Mouse (Mus musculus) lung, embryonic 16.5 days (tissue): Measurements from ENCODE around the gene Mrpl52. TPM values are rescaled to one million over a fixed set of nuclear protein-coding genes. Genes with fewer than 3 reads are reported as not detected.

Experiments used
- ATAC-seq: fragments of 200-750 bp; cut with Nextera tagmentation; 2 replicates; pipeline ENCODE4 v1.8.0; 2017; ENCODE audit warnings: low read depth, mild to moderate bottlenecking, moderate library complexity
- H3K27ac ChIP-seq: fragments of 300-500 bp; sonication (generic); 2 replicates; pipeline ENCODE4 v1.5.1; 2014; ENCODE audit warnings: mild to moderate bottlenecking, control low read depth, low read length
- H3K27me3 ChIP-seq: fragments of 300-500 bp; sonication (generic); 2 replicates; pipeline ENCODE4 v1.6.1; 2014; ENCODE audit warnings: low read depth, low read length, mixed read lengths; ENCODE audit not compliant: control insufficient read depth, insufficient read depth
- H3K36me3 ChIP-seq: fragments of 300-500 bp; sonication (generic); 2 replicates; pipeline ENCODE4 v1.6.1; 2014; ENCODE audit warnings: low read length; ENCODE audit not compliant: control insufficient read depth, insufficient read depth
- H3K4me1 ChIP-seq: fragments of 300-500 bp; sonication (generic); replicated peaks from 2 replicates; pipeline ENCODE4 v1.6.1; 2014; ENCODE audit warnings: low read length, mixed read lengths; ENCODE audit not compliant: control insufficient read depth, insufficient read depth
- H3K4me2 ChIP-seq: fragments of 300-500 bp; sonication (generic); 2 replicates; pipeline ENCODE4 v1.6.1; 2014; ENCODE audit warnings: low read depth, low read length, control low read depth
- H3K4me3 ChIP-seq: fragments of 300-500 bp; sonication (generic); 2 replicates; pipeline ENCODE4 v1.5.1; 2014; ENCODE audit warnings: mild to moderate bottlenecking, low read length, control low read depth
- H3K9ac ChIP-seq: fragments of 300-500 bp; sonication (generic); 2 replicates; pipeline ENCODE4 v1.6.1; 2014; ENCODE audit warnings: low read length, control low read depth
- H3K9me3 ChIP-seq: fragments of 300-500 bp; sonication (generic); 2 replicates; pipeline ENCODE4 v1.6.1; 2016; ENCODE audit warnings: low read length; ENCODE audit not compliant: control insufficient read depth
- WGBS: fragments of 180-500 bp; shearing (Covaris S2); extraction: QIAGEN DNeasy Blood & Tissue Kit; methylation state at CpG from one replicate; pipeline ENCODE4 v1.1.7; 2014; 5-methylcytosine and 5-hydroxymethylcytosine counted together
- polyA plus RNA-seq: library from polyadenylated mRNA; unstranded; fragments of >200 nt; fragmentation: Nextera tagmentation; extraction: Ambion mirVana; gene quantifications from 2 replicates; pipeline ENCODE4 v1.2.1, GENCODE M21; 2015

Mrpl52 gene
- polyA plus RNA-seq, 1 experiment from 2014 or later: 287 TPM

DNA sequence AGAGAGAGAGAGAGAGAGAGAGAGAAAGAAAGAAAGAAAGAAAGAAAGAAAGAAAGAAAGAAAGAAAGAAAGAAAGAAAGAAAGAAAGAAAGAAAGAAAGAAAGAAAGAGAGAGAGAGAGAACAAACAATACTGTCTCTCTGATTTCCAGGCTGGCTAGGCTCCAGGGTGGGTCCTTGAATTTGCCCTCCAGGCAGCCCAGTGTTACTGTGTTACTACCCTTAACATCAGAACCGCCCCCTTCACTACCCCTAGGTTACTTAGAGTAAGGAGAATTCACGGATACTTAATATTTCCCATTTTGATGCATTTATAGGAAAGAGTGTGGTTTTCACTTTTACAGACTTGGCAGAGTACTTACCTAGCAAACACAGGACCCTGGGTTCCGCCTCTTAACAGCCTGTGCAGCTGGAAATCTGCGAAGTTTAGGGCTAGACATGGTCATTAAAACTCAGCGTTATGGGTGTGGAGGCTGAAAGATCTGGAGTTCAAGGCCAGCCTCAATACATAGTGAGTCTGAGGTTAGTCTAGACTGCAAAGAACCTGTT lies 10.4 kb upstream of the Mrpl52 start:
- H3K9ac ChIP-seq: no peak overlapping the region
- WGBS: 42% methylated on average over 5 of the region's 5 CpGs
- ATAC-seq: no peak

DNA sequence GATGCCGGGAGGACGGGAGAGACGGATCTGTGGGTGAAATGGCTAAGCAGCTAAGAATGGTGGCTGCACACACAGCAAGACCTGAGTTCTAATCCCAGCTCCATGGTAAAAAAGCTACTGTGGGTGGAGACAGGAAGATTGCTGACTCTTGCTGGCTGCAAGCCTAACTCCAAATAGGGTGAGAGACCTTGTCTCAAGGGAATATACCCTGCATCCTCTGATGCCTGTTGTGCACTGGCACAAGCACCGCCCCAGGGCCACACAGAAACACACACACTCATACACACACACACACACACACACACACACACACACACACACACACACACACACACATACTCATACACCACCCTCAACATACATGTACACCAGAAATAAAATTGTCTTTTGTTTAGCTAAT lies 9.9 kb upstream of the Mrpl52 start:
- H3K4me2 ChIP-seq: no peak overlapping the region
- peak overlapping the region; percentile 19 for H3K27ac ChIP-seq

More for the DNA sequence above, 10.4 kb upstream of the Mrpl52 start:
- Histone ChIP-seq H3K4me3 (no peak overlapping the region), H3K36me3 (no peaks in the 10 kb centered on the region), H3K4me2 (no peak overlapping the region), H3K4me1 (peaks cover 33% of the 10 kb centered on the region), H3K27me3 (no peaks in the 10 kb centered on the region), H3K9me3 (no peaks in the 10 kb centered on the region), H3K27ac (peak overlapping the region; percentile 19)

DNA sequence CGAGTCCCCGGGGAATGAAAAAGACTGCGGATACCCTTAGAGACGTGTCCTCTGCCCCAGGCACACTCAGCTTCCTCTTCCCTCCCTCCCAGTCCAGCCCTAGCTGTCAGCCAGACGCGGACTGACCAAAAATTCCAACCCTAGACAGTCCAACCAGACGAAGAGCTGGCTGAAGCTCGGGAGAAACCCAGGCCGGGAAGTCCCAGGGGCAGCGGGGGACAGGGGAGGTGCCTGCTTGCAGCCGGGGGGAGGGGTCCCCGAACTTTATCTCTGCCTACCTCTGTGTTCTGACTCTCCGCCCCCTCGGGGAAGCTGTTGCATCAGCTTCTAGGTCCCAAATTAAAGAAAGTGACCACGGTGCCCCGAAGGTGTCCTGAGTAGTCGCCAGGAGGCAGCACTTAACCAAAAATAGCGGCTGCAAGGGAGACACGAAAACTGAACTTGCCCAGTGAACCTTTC lies 9.1 kb upstream of the Mrpl52 start, which contains the start of gene Slc7a7:
Gene Slc7a7 (minus strand): TSS at position 158 of the 459 bp plus-strand sequence.
- Histone ChIP-seq H3K4me2 (peak within 1 kb of the TSS; percentile 32), H3K27ac (peak within 1 kb of the TSS; percentile 19), H3K9me3 (no peaks in the 10 kb centered on the region), H3K36me3 (no peaks in the 10 kb centered on the region), H3K4me1 (peaks cover 33% of the 10 kb centered on the region), H3K27me3 (no peaks in the 10 kb centered on the region), H3K9ac (peak within 1 kb of the TSS; percentile 52; the same call in 1 of the 2 replicates), H3K4me3 (peak within 1 kb of the TSS; percentile 11)
- no peak for ATAC-seq
- WGBS: 7% methylated on average over 19 of the region's 19 CpGs

More for the DNA sequence above, 9.9 kb upstream of the Mrpl52 start:
- peaks cover 33% of the 10 kb centered on the region for H3K4me1 ChIP-seq
- no peak for ATAC-seq
- no peak overlapping the region for H3K9ac ChIP-seq
- 79% methylated on average over 4 of the region's 4 CpGs for WGBS
- H3K4me3 ChIP-seq: no peak overlapping the region
- H3K9me3 ChIP-seq: no peaks in the 10 kb centered on the region
- no peaks in the 10 kb centered on the region for H3K27me3 ChIP-seq
- H3K36me3 ChIP-seq: no peaks in the 10 kb centered on the region

DNA sequence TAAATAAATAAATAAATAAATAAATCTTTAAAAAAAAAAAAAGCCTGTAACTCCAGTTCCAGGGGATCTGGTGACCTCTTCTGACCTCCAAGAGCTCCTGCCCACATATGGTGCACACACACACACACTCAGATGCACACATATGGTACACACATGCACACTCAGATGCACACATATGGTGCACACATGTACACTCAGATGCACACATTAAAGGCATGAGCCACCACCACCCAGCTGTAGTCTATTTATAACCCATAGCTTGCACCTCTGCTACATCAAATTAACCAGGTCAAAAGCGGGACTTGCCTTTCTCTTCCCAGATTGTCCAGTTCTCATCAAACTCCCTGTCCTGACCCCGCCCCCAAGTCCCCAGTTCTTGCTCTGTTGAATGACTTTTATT lies 5.7 kb upstream of the Mrpl52 start:
- H3K9ac ChIP-seq: no peak overlapping the region
- no peak overlapping the region for H3K4me3 ChIP-seq
- WGBS: 80% methylated on average over 2 of the region's 2 CpGs
- H3K4me1 ChIP-seq: peaks cover 12% of the 10 kb centered on the region
- no peak overlapping the region for H3K4me2 ChIP-seq
- no peaks in the 10 kb centered on the region for H3K9me3 ChIP-seq
- ATAC-seq: no peak
- H3K27ac ChIP-seq: no peak overlapping the region
- no peaks in the 10 kb centered on the region for H3K36me3 ChIP-seq
- H3K27me3 ChIP-seq: no peaks in the 10 kb centered on the region

DNA sequence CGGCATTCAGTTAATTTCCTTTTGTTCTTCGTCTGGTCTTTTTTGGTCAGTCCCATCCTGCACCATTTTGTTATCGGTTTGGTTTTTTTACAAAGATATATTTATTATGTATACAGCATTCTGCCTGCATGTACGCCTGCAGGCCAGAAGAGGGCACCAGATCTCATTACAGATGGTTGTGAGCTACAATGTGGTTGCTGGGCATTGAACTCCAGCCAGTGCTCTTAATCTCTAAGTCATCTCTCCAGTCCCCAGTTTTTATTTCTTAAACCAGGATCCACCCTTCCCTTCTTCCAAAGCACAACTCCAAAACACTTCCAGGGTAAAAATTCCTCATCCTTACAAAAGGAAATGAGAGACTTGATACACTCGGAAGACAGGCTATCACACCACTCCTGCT lies 3.3 kb upstream of the Mrpl52 start:
- H3K4me3 ChIP-seq: no peak overlapping the region
- peaks cover 14% of the 10 kb centered on the region for H3K4me1 ChIP-seq
- no peaks in the 10 kb centered on the region for H3K36me3 ChIP-seq
- no peaks in the 10 kb centered on the region for H3K9me3 ChIP-seq
- H3K9ac ChIP-seq: no peak overlapping the region
- H3K27ac ChIP-seq: no peak overlapping the region
- H3K4me2 ChIP-seq: no peak overlapping the region
- H3K27me3 ChIP-seq: no peaks in the 10 kb centered on the region
- no peak for ATAC-seq
- WGBS: 61% methylated on average over 5 of the region's 5 CpGs

DNA sequence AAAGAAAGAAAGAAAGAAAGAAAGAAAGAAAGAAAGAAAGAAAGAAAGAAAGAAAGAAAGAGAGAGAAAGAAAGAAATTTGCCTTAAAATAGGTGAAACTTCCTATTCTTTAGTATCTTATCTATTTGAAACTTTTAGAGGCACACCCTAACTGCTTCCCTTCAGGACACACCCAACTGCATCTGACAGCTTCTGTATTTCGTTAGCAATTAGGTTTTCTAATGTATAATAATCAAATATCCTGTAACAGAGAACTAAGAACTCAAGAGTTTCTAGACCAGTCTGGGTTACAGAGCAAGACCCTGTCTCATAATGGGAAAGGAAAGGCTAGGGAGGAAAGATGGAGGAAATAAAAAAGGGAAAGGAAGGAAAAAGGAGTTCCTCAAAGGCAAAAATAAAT lies 2.1 kb upstream of the Mrpl52 start:
- peaks cover 24% of the 10 kb centered on the region for H3K4me1 ChIP-seq
- H3K9me3 ChIP-seq: no peaks in the 10 kb centered on the region
- no peak for ATAC-seq
- 79% methylated on average over 1 of the region's 1 CpGs for WGBS
- no peaks in the 10 kb centered on the region for H3K27me3 ChIP-seq
- H3K36me3 ChIP-seq: no peaks in the 10 kb centered on the region
- no peak overlapping the region for H3K4me2 ChIP-seq
- H3K27ac ChIP-seq: no peak overlapping the region
- H3K9ac ChIP-seq: no peak overlapping the region
- H3K4me3 ChIP-seq: no peak overlapping the region

DNA sequence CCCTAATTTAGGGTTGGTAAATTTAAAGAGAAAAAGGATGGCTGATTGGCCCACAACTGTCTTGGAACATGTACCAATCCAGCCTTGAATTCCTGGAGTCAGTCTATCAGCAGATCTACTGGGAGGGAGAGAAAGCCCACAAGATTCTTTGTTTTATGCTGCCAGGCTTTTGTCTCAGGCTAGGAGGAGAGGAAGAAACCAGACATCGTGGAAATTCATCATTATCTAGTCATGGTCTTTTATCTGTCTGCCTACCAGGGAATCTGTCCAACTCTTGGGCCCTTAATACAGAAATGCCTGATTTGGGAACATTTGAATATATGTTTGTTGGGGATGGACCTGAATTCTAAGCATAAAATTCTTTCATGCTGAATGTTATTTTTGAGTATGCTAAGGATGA lies 1.2 kb upstream of the Mrpl52 start:
- Histone ChIP-seq H3K9me3 (no peaks in the 10 kb centered on the region), H3K4me3 (no peak overlapping the region), H3K27me3 (no peaks in the 10 kb centered on the region), H3K4me2 (no peak overlapping the region), H3K4me1 (peaks cover 32% of the 10 kb centered on the region), H3K36me3 (no peaks in the 10 kb centered on the region), H3K27ac (no peak overlapping the region), H3K9ac (no peak overlapping the region)
- no peak for ATAC-seq
- 79% methylated on average over 1 of the region's 1 CpGs for WGBS

DNA sequence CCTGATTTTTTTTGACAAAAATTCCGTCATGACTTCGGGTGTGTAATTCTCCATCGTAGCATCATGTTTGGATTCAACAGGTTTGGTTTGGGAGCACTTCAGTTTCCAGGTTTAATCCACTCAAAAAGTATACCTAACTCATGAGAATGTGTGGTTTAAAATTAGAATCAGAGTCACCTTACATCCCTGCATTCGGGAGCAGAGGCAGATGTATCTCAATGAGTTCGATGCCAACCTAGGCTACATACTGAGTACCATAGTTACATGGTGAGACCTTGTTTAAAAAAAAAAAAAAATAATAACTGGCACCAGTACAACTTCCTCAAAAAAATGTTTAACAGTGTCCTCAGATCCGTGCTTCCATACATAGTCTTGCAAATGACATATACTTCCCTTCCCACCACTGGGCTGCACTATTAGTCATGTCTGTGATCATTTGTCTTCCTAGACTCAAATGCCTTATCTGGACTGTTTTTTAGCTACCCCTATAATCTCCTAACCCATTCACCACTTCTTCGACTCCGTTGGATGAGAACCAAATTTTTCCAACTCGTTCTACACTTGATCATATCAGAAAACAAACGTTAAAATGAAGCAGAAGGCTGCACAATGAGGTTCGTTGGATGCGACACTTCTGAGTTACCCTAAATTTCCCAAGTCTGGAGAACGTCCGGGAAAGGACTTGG lies 563 bp upstream of the Mrpl52 start:
- no peaks in the 10 kb centered on the region for H3K27me3 ChIP-seq
- ATAC-seq: peak; percentile 29; the same call in 1 of the 2 replicates
- H3K36me3 ChIP-seq: no peaks in the 10 kb centered on the region
- peak overlapping the region; percentile 79 for H3K4me3 ChIP-seq
- peak overlapping the region; percentile 64 for H3K4me2 ChIP-seq
- H3K27ac ChIP-seq: peak overlapping the region; percentile 92
- H3K4me1 ChIP-seq: peaks cover 37% of the 10 kb centered on the region
- H3K9ac ChIP-seq: peak overlapping the region; percentile 84
- WGBS: 29% methylated on average over 14 of the region's 14 CpGs
- no peaks in the 10 kb centered on the region for H3K9me3 ChIP-seq

DNA sequence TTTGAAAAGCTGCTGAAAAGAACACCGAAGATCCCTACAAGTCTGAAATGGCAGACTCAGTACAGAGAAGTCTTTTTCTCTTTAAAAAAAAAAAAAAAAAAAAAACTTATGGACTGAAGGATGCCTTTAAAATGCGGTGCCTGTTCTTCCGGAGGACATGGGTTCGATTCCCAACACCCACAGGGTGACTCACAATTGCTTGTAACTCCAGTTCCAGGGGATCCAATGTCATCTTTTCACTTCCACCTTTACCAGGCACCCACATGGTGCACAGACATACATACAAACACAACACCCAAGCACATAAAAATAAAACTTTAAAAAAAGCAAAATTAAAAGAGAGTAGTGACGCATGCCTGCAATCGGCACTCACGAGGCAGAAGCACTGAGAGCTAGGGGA lies 987 bp downstream of the Mrpl52 start:
- no peak for ATAC-seq

More for the DNA sequence above, 987 bp downstream of the Mrpl52 start:
- Histone ChIP-seq H3K27me3 (no peaks in the 10 kb centered on the region), H3K9ac (no peak overlapping the region; the same call in 1 of the 2 replicates), H3K27ac (no peak overlapping the region), H3K9me3 (no peaks in the 10 kb centered on the region), H3K4me2 (peak overlapping the region; percentile 72), H3K36me3 (no peaks in the 10 kb centered on the region), H3K4me3 (peak overlapping the region; percentile 79), H3K4me1 (peaks cover 37% of the 10 kb centered on the region)
- WGBS: 85% methylated on average over 7 of the region's 7 CpGs
